Mouse (Mus musculus): Measurements from ENCODE around the gene Pof1b. TPM values are rescaled to one million over a fixed set of nuclear protein-coding genes. Genes with fewer than 3 reads are reported as not detected.

Gene Pof1b
- not detected for total RNA-seq (2021)
- long read RNA-seq, experiment 1, result 0 reads
- long read RNA-seq, experiment 2, result 0 reads

GRCm38 (mm10) chrX:112698508-112698907 is at the start of gene Pof1b:
TSS of gene Pof1b (minus strand) at chrX:112698651.
- no peak for DNase-seq
- intact Hi-C loops (cut with DNase I; ENCODE audit: low total_unique reads), result no loop called here

- DNase-seq, result no peak
- intact Hi-C loops (cut with DNase I; ENCODE audit: low total_unique reads), result no loop called here
Measured at GRCm38 (mm10) chrX:112716587-112716986, 18.1 kb upstream of the Pof1b start.

GRCm38 (mm10) chrX:112694392-112694791 is 4.1 kb downstream of the Pof1b start:
- no peak for DNase-seq
- intact Hi-C loops (cut with DNase I; ENCODE audit: low total_unique reads), result no loop called here

GRCm38 (mm10) chrX:112680605-112681004 is 17.8 kb downstream of the Pof1b start:
- intact Hi-C loops (cut with DNase I; ENCODE audit: low total_unique reads), result no loop called here

GRCm38 (mm10) chrX:112675525-112675924 is 22.9 kb downstream of the Pof1b start:
- intact Hi-C loops (cut with DNase I; ENCODE audit: low total_unique reads), result no loop called here
- no peak for DNase-seq

More at GRCm38 (mm10) chrX:112680605-112681004, 17.8 kb downstream of the Pof1b start:
- no peak for DNase-seq

DNA sequence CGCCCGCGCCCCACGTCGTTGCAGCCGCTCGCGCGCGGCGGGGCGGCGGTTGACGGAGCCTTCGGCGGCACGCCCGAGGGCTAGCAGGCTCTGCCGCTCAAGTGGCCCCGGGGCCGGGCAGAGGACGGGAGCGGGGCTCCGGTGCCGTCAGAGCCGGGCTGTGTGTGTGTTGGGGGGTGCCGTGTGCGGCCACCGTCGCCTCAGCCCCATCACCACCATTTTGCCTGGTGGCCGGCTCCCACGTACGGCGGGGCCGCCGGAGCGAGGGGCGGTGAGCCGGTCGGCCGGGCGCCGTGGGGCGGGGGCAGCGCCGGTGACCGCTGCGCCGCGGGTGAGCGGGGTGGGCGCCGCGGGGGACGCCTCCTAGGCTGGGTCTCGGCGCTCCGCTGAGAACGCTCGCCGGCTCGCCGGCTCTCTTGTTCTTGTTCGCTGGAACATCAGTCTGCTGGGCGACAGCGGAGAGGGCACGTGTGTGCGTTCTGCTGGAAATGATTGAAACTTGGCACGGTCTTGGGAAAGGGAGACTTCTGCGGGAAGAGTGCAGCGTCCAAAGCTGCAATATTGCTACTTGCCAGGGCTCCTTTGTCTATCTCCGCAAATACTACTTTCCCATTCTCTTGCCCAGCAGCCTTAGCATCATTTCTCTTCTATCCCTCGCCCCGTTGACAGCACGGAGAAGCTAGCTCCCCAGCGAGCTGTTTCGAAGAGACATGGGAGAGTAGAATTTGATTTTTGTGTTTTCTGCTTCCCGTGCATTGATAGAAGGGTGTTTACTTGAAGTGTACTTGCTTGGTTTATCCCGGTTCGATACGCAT is 96.9 kb downstream of the Pof1b start:
- intact Hi-C loops (cut with DNase I; ENCODE audit: low total_unique reads), result no loop called here
- peak; percentile 6 for DNase-seq

DNA sequence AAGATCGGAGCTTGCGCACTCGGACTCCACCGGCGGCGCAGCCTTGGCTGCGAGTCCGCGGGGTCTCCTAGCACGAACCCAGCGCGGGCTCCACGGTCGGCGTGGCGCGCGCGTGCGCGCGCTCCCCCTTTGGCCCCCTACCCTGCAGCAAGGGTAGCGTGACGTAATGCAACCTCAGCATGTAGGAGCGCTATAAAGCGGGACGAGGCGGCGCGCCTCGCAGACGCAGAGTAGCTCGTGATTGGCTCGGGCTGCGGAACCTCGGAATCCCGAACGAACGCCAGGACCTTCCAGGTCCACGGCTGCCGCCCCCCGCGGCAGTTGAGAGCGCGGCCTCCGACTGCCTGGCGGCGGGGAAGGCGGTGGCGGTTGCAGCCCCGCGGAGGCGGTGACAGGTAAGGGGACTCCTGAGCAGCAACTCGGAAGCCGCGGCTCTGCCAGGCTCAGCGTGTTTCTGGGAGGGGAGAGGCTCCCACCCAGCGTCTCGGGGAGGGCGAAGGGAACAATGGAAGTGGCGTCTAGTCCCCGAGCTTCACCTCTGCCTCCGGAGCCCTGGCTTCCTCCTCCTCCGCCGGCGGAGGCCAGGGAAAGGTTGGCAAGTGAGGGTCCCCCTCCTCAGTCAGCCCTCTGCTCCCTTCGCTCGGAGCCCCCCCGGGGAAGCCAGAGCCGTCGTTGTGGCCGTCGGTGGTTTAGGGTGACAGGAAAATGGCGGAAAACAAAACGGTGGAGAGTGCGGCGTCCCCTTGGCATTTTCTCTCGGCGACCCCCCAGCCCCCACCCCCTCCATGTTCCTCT is 97.7 kb downstream of the Pof1b start, which contains the start of gene Zfp711:
Gene Zfp711 (plus strand): TSS at position 16 of the 795 bp plus-strand sequence.
- DNase-seq, result peak; percentile 10
- intact Hi-C loops (cut with DNase I; ENCODE audit: low total_unique reads), result no loop called here

Other genes with a start within 250 kb of the Pof1b start
- gene 2010106E10Rik, start 203.4 kb downstream of the Pof1b start, total RNA-seq (2021), result not detected
- gene Zfp711, start 98.1 kb downstream of the Pof1b start, total RNA-seq (2021), result under 1 TPM; 0.55 to 0.59 TPM

Measured in gastrocnemius, postnatal 14 days (tissue).